Mouse (Mus musculus) kidney, embryonic 15.5 days (tissue): Measurements from ENCODE around the gene Gper1. TPM values are rescaled to one million over a fixed set of nuclear protein-coding genes. Genes with fewer than 3 reads are reported as not detected.
A peak's percentile ranks its signal among the peaks of the same experiment; 100 is the strongest.

Source experiments
- ATAC-seq: fragments of 200-750 bp; cut with Nextera tagmentation; replicated peaks from 2 replicates; pipeline ENCODE4 v1.8.0; 2017; ENCODE audit warnings: moderate TSS enrichment; ENCODE audit not compliant: low FRiP score
- H3K27ac ChIP-seq: fragments of 300-500 bp; sonication (generic); 2 replicates; pipeline ENCODE4 v1.5.1; 2015; ENCODE audit warnings: mild to moderate bottlenecking, inconsistent platforms
- H3K27me3 ChIP-seq: fragments of 300-500 bp; sonication (generic); 2 replicates; pipeline ENCODE4 v1.6.1; 2015; ENCODE audit warnings: inconsistent platforms
- H3K36me3 ChIP-seq: fragments of 300-500 bp; sonication (generic); 2 replicates; pipeline ENCODE4 v1.6.1; 2015; ENCODE audit warnings: inconsistent platforms
- H3K4me1 ChIP-seq: fragments of 300-500 bp; sonication (generic); 2 replicates; pipeline ENCODE4 v1.6.1; 2015; ENCODE audit warnings: inconsistent platforms
- H3K4me2 ChIP-seq: fragments of 300-500 bp; sonication (generic); 2 replicates; pipeline ENCODE4 v1.6.1; 2015; ENCODE audit warnings: moderate library complexity, mild to moderate bottlenecking, inconsistent platforms
- H3K4me3 ChIP-seq: fragments of 300-500 bp; sonication (generic); replicated peaks from 2 replicates; pipeline ENCODE4 v1.5.1; 2015; ENCODE audit warnings: mild to moderate bottlenecking, inconsistent platforms
- H3K9ac ChIP-seq: fragments of 300-500 bp; sonication (generic); 2 replicates; pipeline ENCODE4 v1.6.1; 2015; ENCODE audit warnings: mild to moderate bottlenecking, inconsistent platforms
- H3K9me3 ChIP-seq: fragments of 300-500 bp; sonication (generic); replicated peaks from 2 replicates; pipeline ENCODE4 v1.6.1; 2016; ENCODE audit warnings: inconsistent platforms
- WGBS: fragments of 180-500 bp; shearing (Covaris S2); methylation state at CpG from one replicate; pipeline ENCODE4 v1.1.7; 2015; ENCODE audit warnings: mixed read lengths; 5-methylcytosine and 5-hydroxymethylcytosine counted together
- polyA plus RNA-seq: library from polyadenylated mRNA; unstranded; fragments of >200 nt; fragmentation: Nextera tagmentation; extraction: Ambion mirVana; gene quantifications from 2 replicates; pipeline ENCODE4 v1.2.1, GENCODE M21; 2015

Gene Gper1
- polyA plus RNA-seq, 1 experiment from 2014 or later = 5.1 TPM

GRCm38 (mm10) chr5:139440926-139441725, 18.2 kb downstream of the Gper1 start:
- WGBS = 96% methylated on average over 11 of the region's 11 CpGs
- peaks cover 12% of the 10 kb centered on the region; the same call in 1 of the 2 replicates for H3K4me1 ChIP-seq
- no peak overlapping the region for H3K9ac ChIP-seq
- H3K4me3 ChIP-seq = no peak overlapping the region
- no peaks in the 10 kb centered on the region for H3K27me3 ChIP-seq
- no peak overlapping the region for H3K27ac ChIP-seq
- H3K9me3 ChIP-seq = no peaks in the 10 kb centered on the region
- H3K4me2 ChIP-seq = no peak overlapping the region
- ATAC-seq = no peak
- peaks cover 7% of the 10 kb centered on the region; the same call in 1 of the 2 replicates for H3K36me3 ChIP-seq

GRCm38 (mm10) chr5:139441726-139442018, 18.7 kb downstream of the Gper1 start:
- WGBS = 88% methylated on average over 2 of the region's 2 CpGs
- no peak overlapping the region for H3K9ac ChIP-seq

GRCm38 (mm10) chr5:139442428-139442827, 19.5 kb downstream of the Gper1 start:
- no peak for ATAC-seq
- WGBS = 64% methylated on average over 12 of the region's 12 CpGs

More at GRCm38 (mm10) chr5:139441726-139442018, 18.7 kb downstream of the Gper1 start:
- Histone ChIP-seq H3K36me3 (peaks cover 5% of the 10 kb centered on the region; the same call in 1 of the 2 replicates), H3K4me2 (no peak overlapping the region), H3K27ac (no peak overlapping the region), H3K4me1 (peaks cover 12% of the 10 kb centered on the region; the same call in 1 of the 2 replicates), H3K27me3 (no peaks in the 10 kb centered on the region), H3K9me3 (no peaks in the 10 kb centered on the region), H3K4me3 (no peak overlapping the region)
- no peak for ATAC-seq

GRCm38 (mm10) chr5:139442962-139443361, 20.0 kb downstream of the Gper1 start:
- H3K4me3 ChIP-seq = no peak overlapping the region
- no peak overlapping the region for H3K9ac ChIP-seq
- H3K27ac ChIP-seq = no peak overlapping the region
- H3K4me2 ChIP-seq = no peak overlapping the region
- ATAC-seq = no peak
- 58% methylated on average over 4 of the region's 4 CpGs for WGBS
- H3K27me3 ChIP-seq = no peaks in the 10 kb centered on the region
- H3K36me3 ChIP-seq = no peaks in the 10 kb centered on the region
- H3K4me1 ChIP-seq = peaks cover 15% of the 10 kb centered on the region
- H3K9me3 ChIP-seq = no peaks in the 10 kb centered on the region

More at GRCm38 (mm10) chr5:139442428-139442827, 19.5 kb downstream of the Gper1 start:
- Histone ChIP-seq H3K4me2 (no peak overlapping the region), H3K27me3 (no peaks in the 10 kb centered on the region), H3K9me3 (no peaks in the 10 kb centered on the region), H3K4me1 (peaks cover 12% of the 10 kb centered on the region; the same call in 1 of the 2 replicates), H3K27ac (no peak overlapping the region), H3K36me3 (no peaks in the 10 kb centered on the region), H3K4me3 (no peak overlapping the region), H3K9ac (no peak overlapping the region)

GRCm38 (mm10) chr5:139445258-139445657, 22.3 kb downstream of the Gper1 start:
- H3K27me3 ChIP-seq = no peaks in the 10 kb centered on the region
- no peaks in the 10 kb centered on the region for H3K36me3 ChIP-seq
- no peaks in the 10 kb centered on the region for H3K9me3 ChIP-seq
- H3K9ac ChIP-seq = no peak overlapping the region
- no peak overlapping the region for H3K4me3 ChIP-seq
- 77% methylated on average over 8 of the region's 8 CpGs for WGBS
- H3K4me1 ChIP-seq = peaks cover 34% of the 10 kb centered on the region
- no peak overlapping the region for H3K27ac ChIP-seq
- no peak overlapping the region for H3K4me2 ChIP-seq
- ATAC-seq = no peak

GRCm38 (mm10) chr5:139448025-139448424, 25.1 kb downstream of the Gper1 start:
- Histone ChIP-seq H3K36me3 (peaks cover 10% of the 10 kb centered on the region; the same call in 1 of the 2 replicates), H3K4me3 (no peak overlapping the region), H3K9me3 (no peaks in the 10 kb centered on the region), H3K4me1 (peaks cover 24% of the 10 kb centered on the region), H3K27me3 (no peaks in the 10 kb centered on the region), H3K9ac (no peak overlapping the region), H3K4me2 (no peak overlapping the region), H3K27ac (peak overlapping the region; percentile 54; the same call in 1 of the 2 replicates)
- 35% methylated on average over 6 of the region's 6 CpGs for WGBS
- ATAC-seq = no peak

- no peaks in the 10 kb centered on the region for H3K9me3 ChIP-seq
- H3K36me3 ChIP-seq = peaks cover 14% of the 10 kb centered on the region
- no peak overlapping the region for H3K9ac ChIP-seq
- H3K27ac ChIP-seq = peak overlapping the region; percentile 57
- no peak overlapping the region for H3K4me3 ChIP-seq
- WGBS = 33% methylated on average over 5 of the region's 5 CpGs
- H3K4me1 ChIP-seq = peaks cover 22% of the 10 kb centered on the region
- peak; percentile 57 for ATAC-seq
- H3K4me2 ChIP-seq = no peak overlapping the region
- no peaks in the 10 kb centered on the region for H3K27me3 ChIP-seq
Observed at GRCm38 (mm10) chr5:139449161-139449791, 26.3 kb downstream of the Gper1 start.

- ATAC-seq = peak; percentile 66
- H3K27ac ChIP-seq = peak overlapping the region; percentile 57
- no peak overlapping the region for H3K4me3 ChIP-seq
- 29% methylated on average over 4 of the region's 4 CpGs for WGBS
- no peaks in the 10 kb centered on the region for H3K9me3 ChIP-seq
- H3K36me3 ChIP-seq = peaks cover 20% of the 10 kb centered on the region
- no peak overlapping the region for H3K4me2 ChIP-seq
- H3K27me3 ChIP-seq = no peaks in the 10 kb centered on the region
- peaks cover 22% of the 10 kb centered on the region for H3K4me1 ChIP-seq
- no peak overlapping the region for H3K9ac ChIP-seq
Observed at GRCm38 (mm10) chr5:139449926-139450325, 27.0 kb downstream of the Gper1 start.

GRCm38 (mm10) chr5:139453031-139453430, 30.1 kb downstream of the Gper1 start:
- Histone ChIP-seq H3K27me3 (no peaks in the 10 kb centered on the region), H3K9ac (no peak overlapping the region), H3K9me3 (no peaks in the 10 kb centered on the region), H3K27ac (no peak overlapping the region), H3K4me2 (no peak overlapping the region), H3K4me3 (no peak overlapping the region), H3K4me1 (peaks cover 18% of the 10 kb centered on the region), H3K36me3 (peaks cover 32% of the 10 kb centered on the region)
- ATAC-seq = no peak
- WGBS = 89% methylated on average over 10 of the region's 10 CpGs

- Histone ChIP-seq H3K4me2 (no peak overlapping the region), H3K4me3 (no peak overlapping the region), H3K27me3 (no peaks in the 10 kb centered on the region), H3K27ac (no peak overlapping the region), H3K4me1 (peaks cover 13% of the 10 kb centered on the region), H3K36me3 (peaks cover 32% of the 10 kb centered on the region), H3K9ac (no peak overlapping the region), H3K9me3 (no peaks in the 10 kb centered on the region)
- ATAC-seq = no peak
- 92% methylated on average over 12 of the region's 12 CpGs for WGBS
Observed at GRCm38 (mm10) chr5:139455166-139455565, 32.2 kb downstream of the Gper1 start.

- no peak overlapping the region for H3K4me2 ChIP-seq
- ATAC-seq = no peak
- no peaks in the 10 kb centered on the region for H3K9me3 ChIP-seq
- no peak overlapping the region for H3K4me3 ChIP-seq
- no peaks in the 10 kb centered on the region for H3K27me3 ChIP-seq
- H3K4me1 ChIP-seq = peaks cover 16% of the 10 kb centered on the region
- WGBS = 85% methylated on average over 8 of the region's 8 CpGs
- H3K27ac ChIP-seq = no peak overlapping the region
- no peak overlapping the region for H3K9ac ChIP-seq
- peaks cover 30% of the 10 kb centered on the region for H3K36me3 ChIP-seq
Observed at GRCm38 (mm10) chr5:139457241-139457640, 34.3 kb downstream of the Gper1 start.

GRCm38 (mm10) chr5:139459938-139460337, 37.0 kb downstream of the Gper1 start:
- Histone ChIP-seq H3K27ac (no peak overlapping the region), H3K9ac (peak overlapping the region; percentile 66), H3K9me3 (no peaks in the 10 kb centered on the region), H3K36me3 (peaks cover 11% of the 10 kb centered on the region; the same call in 1 of the 2 replicates), H3K27me3 (no peaks in the 10 kb centered on the region), H3K4me1 (peaks cover 16% of the 10 kb centered on the region), H3K4me2 (peak overlapping the region; percentile 82), H3K4me3 (peak overlapping the region; percentile 79)
- WGBS = 8% methylated on average over 10 of the region's 10 CpGs
- 0 out of 2 replicates have a peak, but pooled peaks have one; percentile 18 for ATAC-seq
